Mouse (Mus musculus): Measurements from ENCODE around the gene Gm21992. TPM values are rescaled to one million over a fixed set of nuclear protein-coding genes. Genes with fewer than 3 reads are reported as not detected.

Gene Gm21992
- 32.2 and 53.0 TPM in 2 replicates for polyA plus RNA-seq (2012; rRNA removed)

DNA sequence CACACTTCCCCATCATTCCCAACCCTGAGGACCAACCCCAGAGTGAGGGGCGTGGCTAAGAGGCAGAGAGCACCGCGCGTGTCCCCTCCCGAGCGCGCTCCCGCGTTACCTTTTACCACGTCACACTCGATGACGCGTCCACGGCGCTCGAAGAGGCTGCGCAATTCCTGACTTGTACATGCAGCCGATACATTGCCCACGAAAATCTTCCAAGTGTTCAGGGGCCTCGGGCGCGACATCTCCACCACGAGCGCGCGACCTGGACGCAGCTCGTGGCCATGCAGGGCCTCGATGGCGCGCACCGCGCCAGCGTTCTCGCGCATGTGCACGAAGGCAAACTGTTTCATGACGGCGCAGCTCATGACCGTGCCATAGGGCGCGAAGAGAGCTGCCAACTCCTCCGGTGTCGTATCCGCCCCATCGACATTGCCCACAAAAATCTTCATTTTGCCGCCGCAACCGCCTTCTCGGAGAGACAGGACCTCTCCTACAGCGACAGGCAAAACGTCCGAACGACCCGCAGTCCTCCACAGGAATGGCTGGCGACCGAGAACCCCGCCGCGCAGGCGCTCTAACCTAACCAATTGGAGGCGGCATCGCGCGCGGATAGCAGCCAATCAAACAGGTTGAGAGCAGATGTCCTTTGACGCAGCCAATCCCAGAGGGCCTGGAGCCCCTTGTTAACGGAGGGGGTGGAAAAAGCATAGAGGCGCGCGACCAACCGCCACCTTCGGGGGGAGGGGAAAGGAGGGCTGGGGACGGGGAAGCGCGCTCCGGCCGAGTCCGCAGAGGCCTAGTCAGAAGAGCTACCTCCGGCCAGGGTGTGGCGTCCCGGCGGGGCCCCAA lies at the start of gene Gm21992, which contains the start of gene Rbm14:
Gene Gm21992 (minus strand): TSS at position 550 of the 846 bp plus-strand sequence.
Gene Rbm14 (minus strand): TSS at position 572 of the 846 bp plus-strand sequence.

DNA sequence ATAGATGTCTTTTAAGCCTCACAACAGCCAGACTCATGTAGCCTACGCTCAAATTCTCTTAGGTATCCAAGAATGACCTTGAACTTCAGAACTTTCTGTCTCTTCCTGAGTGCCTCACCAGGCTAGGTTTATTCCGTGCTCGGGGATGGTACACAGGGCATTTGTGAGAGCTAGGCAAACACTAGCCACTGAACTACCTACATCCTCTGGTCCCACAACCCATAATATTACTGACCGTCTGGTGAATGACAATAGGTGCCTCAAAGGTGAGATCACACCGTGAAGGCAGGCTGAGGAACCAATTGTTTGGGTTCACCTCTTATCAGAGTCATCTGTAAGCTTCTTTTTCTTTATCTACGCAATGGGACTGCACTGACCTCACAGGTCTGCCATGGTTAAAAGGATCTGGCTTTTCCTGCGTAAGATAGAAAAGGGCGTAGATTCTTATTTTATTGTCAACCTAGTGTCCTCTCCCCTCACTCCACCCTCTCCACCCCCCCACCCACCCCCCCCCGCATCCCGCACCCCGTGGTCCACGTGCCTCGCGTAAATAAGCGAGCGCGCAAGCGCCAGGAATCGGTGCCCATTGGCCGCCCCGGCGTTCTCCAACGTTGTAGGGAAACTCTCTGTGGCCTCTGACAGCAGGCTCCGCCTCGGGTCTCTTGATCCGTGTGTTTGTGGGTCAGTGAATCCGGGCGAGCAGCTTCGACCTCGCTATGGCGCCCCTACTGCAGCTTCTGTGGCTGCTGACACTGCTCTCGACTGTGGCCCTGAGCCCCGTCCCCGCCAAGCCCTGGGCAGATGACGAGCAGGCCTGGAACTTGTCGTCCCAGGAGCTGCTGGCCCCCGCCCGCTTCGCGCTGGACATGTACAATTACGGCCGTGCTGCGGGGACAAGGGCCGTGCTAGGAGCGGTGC lies 43.4 kb upstream of the Gm21992 start, which contains the start of gene Ctsf:
Gene Ctsf (plus strand): TSS at position 579 of the 918 bp plus-strand sequence.

DNA sequence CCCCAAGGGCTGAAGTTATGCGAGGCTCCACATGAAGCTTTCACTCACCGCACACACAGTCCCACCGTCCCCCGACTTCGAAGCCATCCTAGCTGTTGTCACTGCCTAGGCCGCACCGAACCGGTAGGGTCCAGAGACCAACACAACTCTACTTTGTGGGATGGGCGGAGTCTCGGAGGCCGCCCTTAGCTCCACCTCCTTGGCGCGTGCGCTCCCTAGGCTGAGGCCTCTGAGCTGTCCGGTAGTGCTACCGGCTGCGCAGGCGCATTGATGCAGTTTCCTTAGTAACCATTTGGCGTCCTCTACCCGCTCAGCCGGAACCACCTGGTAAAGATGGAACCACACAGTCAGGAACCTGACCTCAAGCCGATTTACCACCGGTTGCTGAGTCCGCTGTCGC lies 27.7 kb upstream of the Gm21992 start, which contains the start of the genes Ccs and Ccdc87:
Gene Ccs (minus strand): TSS at position 184 of the 400 bp plus-strand sequence.
Gene Ccdc87 (plus strand): TSS at position 218 of the 400 bp plus-strand sequence.

DNA sequence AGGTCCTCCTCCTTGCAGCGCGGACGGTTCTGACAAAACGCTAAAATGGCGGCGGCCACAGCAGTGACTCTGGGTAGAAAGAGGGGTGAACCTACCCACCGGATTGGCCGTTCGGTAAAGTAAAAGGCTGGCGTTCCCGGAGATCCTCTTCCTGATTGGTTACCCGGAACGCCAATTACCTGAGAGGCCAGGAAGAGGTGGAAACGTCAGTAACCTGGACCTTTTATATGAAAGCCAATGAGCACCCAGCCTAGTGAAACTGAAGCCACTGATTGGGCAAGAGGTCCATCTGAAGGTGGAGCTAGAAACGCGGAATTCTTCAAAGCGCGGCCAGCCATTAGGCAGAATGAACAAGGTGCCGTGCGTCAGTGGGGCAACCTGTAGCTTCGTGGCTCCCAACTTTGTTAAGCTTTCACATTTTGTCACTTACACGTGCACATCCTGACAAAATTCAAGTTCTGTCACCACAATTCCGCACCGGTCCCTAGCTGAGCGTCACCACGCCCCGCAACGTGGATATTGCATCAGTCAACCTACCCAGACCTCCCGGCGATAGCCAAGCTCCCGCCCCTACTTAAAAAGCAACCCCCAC lies 17.5 kb downstream of the Gm21992 start, which contains the start of gene Rbm4:
Gene Rbm4 (minus strand): TSS at position 71 of the 592 bp plus-strand sequence.

DNA sequence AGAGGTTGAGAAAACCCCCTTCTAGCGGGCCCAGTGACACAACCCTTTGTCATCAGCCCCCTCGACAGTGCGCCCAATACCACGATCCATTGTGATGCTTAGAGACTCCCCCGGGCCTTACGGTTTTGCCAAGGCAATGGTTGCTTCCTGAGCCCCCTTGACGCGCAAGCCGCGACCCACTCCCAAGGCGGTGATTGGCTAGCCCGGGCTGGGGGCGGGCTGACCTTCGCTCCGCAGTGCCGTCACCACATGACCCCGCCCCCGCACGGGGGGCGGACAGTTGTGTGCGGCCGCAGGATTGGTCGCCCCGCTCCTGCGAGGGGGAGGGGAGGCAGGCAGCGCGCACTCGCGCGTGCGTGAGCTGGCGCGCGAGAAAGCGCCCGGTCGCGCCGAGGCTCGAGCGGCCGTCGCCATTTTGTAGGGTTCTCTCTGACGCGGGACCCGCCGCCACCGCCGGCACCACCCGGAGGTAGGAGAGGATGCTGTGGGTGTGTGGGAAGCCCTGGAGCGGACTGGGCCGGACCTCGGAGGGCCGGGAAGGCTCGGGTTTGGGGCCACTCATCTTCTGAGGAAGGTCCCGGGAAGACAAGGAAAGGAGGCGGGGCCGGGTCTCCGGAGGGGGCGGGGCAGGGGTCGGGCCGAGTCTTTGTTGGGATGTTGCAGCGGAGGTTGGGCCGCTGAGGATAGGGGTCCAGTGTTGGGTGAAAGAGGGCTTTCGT lies 55.1 kb downstream of the Gm21992 start, which contains the start of gene Rbm4b:
Gene Rbm4b (plus strand): TSS at position 305 of the 719 bp plus-strand sequence.

DNA sequence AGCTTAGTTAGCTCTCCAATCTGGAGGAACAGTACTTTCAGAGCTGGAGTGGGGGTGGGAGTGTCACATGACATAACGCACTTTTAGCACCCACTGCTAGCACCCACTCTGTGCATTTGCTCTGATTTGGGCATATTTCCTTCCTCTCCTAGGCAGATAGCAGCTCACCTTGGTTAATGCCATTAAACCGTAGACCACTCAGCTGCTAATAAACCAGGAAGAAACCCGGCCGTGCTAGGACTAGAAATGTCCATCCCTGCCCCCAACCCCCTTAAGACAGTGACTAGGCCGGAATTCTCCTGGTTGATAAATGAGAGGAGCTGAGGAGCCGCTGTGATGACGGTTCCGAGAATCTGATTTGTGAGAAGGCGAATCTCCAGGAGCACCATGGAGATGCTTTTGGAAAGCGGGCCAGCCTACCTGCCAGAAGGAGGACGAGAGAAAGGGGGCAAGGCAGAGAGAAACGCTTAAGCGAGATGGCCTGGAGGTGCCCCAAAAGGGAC lies 100.3 kb downstream of the Gm21992 start, which contains the start of gene Sptbn2:
Gene Sptbn2 (plus strand): TSS at position 70 of the 503 bp plus-strand sequence.

DNA sequence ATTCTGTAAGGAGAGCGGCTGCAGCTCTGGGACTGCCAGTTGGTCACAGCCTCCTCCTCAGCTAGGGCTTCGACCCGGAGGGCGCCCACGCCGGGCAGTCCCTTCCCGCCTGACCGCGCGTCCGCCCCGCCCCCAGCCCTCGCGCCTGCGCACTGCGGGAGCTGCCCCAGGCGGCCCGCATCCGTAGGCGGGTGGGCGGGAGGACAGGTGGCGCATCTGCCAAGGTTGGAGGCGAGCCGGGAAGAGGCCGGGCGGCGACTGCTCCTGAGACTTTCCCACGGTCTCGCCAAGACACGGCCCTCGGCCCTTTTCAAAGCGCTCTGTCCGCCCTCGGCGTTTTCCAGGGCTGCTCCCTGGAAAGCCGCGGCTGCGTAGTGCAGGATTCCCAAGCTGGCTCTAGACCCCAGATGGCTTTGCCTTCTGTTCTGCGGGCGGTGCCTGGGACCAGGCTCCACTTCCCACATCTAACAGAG lies 113.2 kb downstream of the Gm21992 start, which contains the start of gene Gm960:
Gene Gm960 (minus strand): TSS at position 464 of the 473 bp plus-strand sequence.

Other genes starting within 250 kb of the Gm21992 start
- gene Lrfn4, start 195.9 kb downstream of the Gm21992 start, polyA plus RNA-seq (2012; rRNA removed): 49.3 and 50.7 TPM in 2 replicates
- gene Rce1, start 186.0 kb downstream of the Gm21992 start, polyA plus RNA-seq (2012; rRNA removed): 53.9 and 64.4 TPM in 2 replicates
- 0.68 and 1.4 TPM in 2 replicates for gene Gm960, start 112.9 kb downstream of the Gm21992 start, polyA plus RNA-seq (2012; rRNA removed)
- 15.7 and 24.4 TPM in 2 replicates for gene Sptbn2, start 100.4 kb downstream of the Gm21992 start, polyA plus RNA-seq (2012; rRNA removed)
- 41.5 and 71.8 TPM in 2 replicates for gene Rbm4b, start 55.1 kb downstream of the Gm21992 start, polyA plus RNA-seq (2012; rRNA removed)
- 99.0 and 147 TPM in 2 replicates for gene Rbm4, start 17.7 kb downstream of the Gm21992 start, polyA plus RNA-seq (2012; rRNA removed)
- gene Rbm14, start within 50 bp of the Gm21992 start, polyA plus RNA-seq (2012; rRNA removed): 59.1 and 70.7 TPM in 2 replicates
- 49.6 and 64.8 TPM in 2 replicates for gene Ccs, start 27.7 kb upstream of the Gm21992 start, polyA plus RNA-seq (2012; rRNA removed)
- 0.10 and 0.13 TPM in 2 replicates for gene Ccdc87, start 27.8 kb upstream of the Gm21992 start, polyA plus RNA-seq (2012; rRNA removed)
- gene Ctsf, start 43.5 kb upstream of the Gm21992 start, polyA plus RNA-seq (2012; rRNA removed): 27.4 and 31.9 TPM in 2 replicates
- 1.1 and 2.8 TPM in 2 replicates for gene Actn3, start 66.3 kb upstream of the Gm21992 start, polyA plus RNA-seq (2012; rRNA removed)
- 22.3 and 22.5 TPM in 2 replicates for gene Zdhhc24, start 67.1 kb upstream of the Gm21992 start, polyA plus RNA-seq (2012; rRNA removed)
- gene Bbs1, start 95.0 kb upstream of the Gm21992 start, polyA plus RNA-seq (2012; rRNA removed): 12.7 and 16.0 TPM in 2 replicates
- 113 and 134 TPM in 2 replicates for gene Dpp3, start 116.7 kb upstream of the Gm21992 start, polyA plus RNA-seq (2012; rRNA removed)
- 2.4 and 2.7 TPM in 2 replicates for gene Peli3, start 131.5 kb upstream of the Gm21992 start, polyA plus RNA-seq (2012; rRNA removed)
- 94.4 and 104 TPM in 2 replicates for gene Mrpl11, start 150.5 kb upstream of the Gm21992 start, polyA plus RNA-seq (2012; rRNA removed)
- gene Npas4, start 178.7 kb upstream of the Gm21992 start, polyA plus RNA-seq (2012; rRNA removed): 0.66 and 1.3 TPM in 2 replicates
- gene Slc29a2, start 212.2 kb upstream of the Gm21992 start, polyA plus RNA-seq (2012; rRNA removed): 7.1 and 13.2 TPM in 2 replicates
- gene B4gat1, start 227.2 kb upstream of the Gm21992 start, polyA plus RNA-seq (2012; rRNA removed): 19.0 and 22.3 TPM in 2 replicates
- 1.8 and 1.9 TPM in 2 replicates for gene AC124502.3, start 227.3 kb upstream of the Gm21992 start, polyA plus RNA-seq (2012; rRNA removed)
- gene Brms1, start 229.7 kb upstream of the Gm21992 start, polyA plus RNA-seq (2012; rRNA removed): 46.4 and 78.8 TPM in 2 replicates
- gene Rin1, start 238.9 kb upstream of the Gm21992 start, polyA plus RNA-seq (2012; rRNA removed): 2.9 and 3.7 TPM in 2 replicates

All from central nervous system, embryonic 11.5 days (tissue).